Mouse (Mus musculus): ENCODE results near the gene 1500011B03Rik.

GRCm38 (mm10) chr5:114827427-114827826, 4.2 kb upstream of the 1500011B03Rik start:
- no peak for TF ChIP-seq GATA1 (IDR thresholded peaks at IDR 0.05; ENCODE audit: borderline replicate concordance, low read length)
- no peak for TF ChIP-seq FLI1 (IDR thresholded peaks at IDR 0.05; ENCODE audit: low read length)
